Mouse (Mus musculus) midbrain, embryonic 13.5 days (tissue): ENCODE measurements around the gene Asic2. TPM values are rescaled to one million over a fixed set of nuclear protein-coding genes. Genes with fewer than 3 reads are reported as not detected.

Source experiments
- ATAC-seq: fragments of 200-750 bp; cut with Nextera tagmentation; 2 replicates; pipeline ENCODE4 v1.8.0; 2017; ENCODE audit warnings: mild to moderate bottlenecking, moderate TSS enrichment, moderate library complexity
- H3K27ac ChIP-seq: fragments of 300-500 bp; sonication (generic); 2 replicates; pipeline ENCODE4 v1.5.1; 2015; ENCODE audit warnings: inconsistent platforms, mild to moderate bottlenecking, moderate library complexity
- H3K27me3 ChIP-seq: fragments of 300-500 bp; sonication (generic); 2 replicates; pipeline ENCODE4 v1.6.1; 2015; ENCODE audit warnings: mild to moderate bottlenecking, inconsistent platforms
- H3K36me3 ChIP-seq: fragments of 300-500 bp; sonication (generic); 2 replicates; pipeline ENCODE4 v1.6.1; 2015; ENCODE audit warnings: mild to moderate bottlenecking, inconsistent platforms
- H3K4me1 ChIP-seq: fragments of 300-500 bp; sonication (generic); replicated peaks from 2 replicates; pipeline ENCODE4 v1.6.1; 2015; ENCODE audit warnings: inconsistent platforms
- H3K4me2 ChIP-seq: fragments of 300-500 bp; sonication (generic); replicated peaks from 2 replicates; pipeline ENCODE4 v1.6.1; 2015; ENCODE audit warnings: moderate library complexity, mild to moderate bottlenecking, inconsistent platforms
- H3K4me3 ChIP-seq: fragments of 300-500 bp; sonication (generic); replicated peaks from 2 replicates; pipeline ENCODE4 v1.5.1; 2015; ENCODE audit warnings: mild to moderate bottlenecking, inconsistent platforms
- H3K9ac ChIP-seq: fragments of 300-500 bp; sonication (generic); replicated peaks from 2 replicates; pipeline ENCODE4 v1.6.1; 2015; ENCODE audit warnings: mild to moderate bottlenecking, inconsistent platforms
- H3K9me3 ChIP-seq: fragments of 300-500 bp; sonication (generic); 2 replicates; pipeline ENCODE4 v1.6.1; 2016; ENCODE audit warnings: mild to moderate bottlenecking, inconsistent platforms
- WGBS: fragments of 180-500 bp; shearing (Covaris S2); methylation state at CpG from one replicate; pipeline ENCODE4 v1.1.7; 2015; 5-methylcytosine and 5-hydroxymethylcytosine counted together
- polyA plus RNA-seq: library from polyadenylated mRNA; unstranded; fragments of >200 nt; fragmentation: Nextera tagmentation; extraction: Ambion mirVana; gene quantifications from 2 replicates; pipeline ENCODE4 v1.2.1, GENCODE M21; 2015

Gene Asic2
- polyA plus RNA-seq, 1 experiment from 2014 or later = 5.0 TPM

DNA sequence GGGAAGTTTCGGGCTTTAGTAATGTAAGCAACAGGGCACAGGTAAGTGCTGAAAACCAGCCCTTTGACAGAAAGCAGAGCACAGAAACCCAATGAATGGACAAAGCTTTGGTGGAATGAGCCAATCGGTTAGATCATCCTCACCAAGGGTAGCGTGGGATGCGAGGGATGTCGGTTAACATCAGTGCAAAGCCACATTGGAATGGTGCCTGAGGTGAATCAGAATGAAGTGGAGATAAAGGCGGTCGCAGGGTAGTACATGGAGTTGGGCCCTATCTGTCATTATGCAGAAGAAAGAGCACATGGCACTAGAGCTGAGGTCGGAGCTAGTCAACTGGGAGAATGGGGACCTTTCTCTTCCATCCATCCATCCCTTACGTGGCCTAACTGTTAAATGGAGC lies 383.8 kb downstream of the Asic2 start:
- Histone ChIP-seq H3K27ac (no peak overlapping the region), H3K4me2 (no peak overlapping the region), H3K4me3 (no peak overlapping the region), H3K36me3 (no peaks in the 10 kb centered on the region), H3K27me3 (no peaks in the 10 kb centered on the region), H3K4me1 (peaks cover 34% of the 10 kb centered on the region), H3K9me3 (no peaks in the 10 kb centered on the region), H3K9ac (no peak overlapping the region)
- 92% methylated on average over 9 of the region's 9 CpGs for WGBS
- ATAC-seq = no peak

DNA sequence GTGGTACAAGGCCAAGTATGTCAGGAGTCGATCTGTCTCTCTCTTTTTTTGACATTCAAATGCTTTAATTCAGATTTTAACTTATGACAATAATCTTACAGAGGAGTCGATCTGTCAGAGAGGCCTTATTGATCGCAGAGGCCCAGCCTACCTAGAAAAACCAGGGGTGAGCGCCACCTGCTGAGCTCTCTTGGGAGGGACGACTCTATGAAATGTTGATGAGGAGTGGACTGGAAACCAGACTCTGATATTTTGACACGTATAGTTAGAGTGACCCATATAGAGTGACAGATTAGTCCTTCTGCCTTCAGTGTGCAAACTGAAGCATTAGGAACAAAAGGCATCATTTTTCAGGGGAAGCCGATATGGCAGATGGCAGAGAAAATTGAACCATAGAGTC lies 385.1 kb downstream of the Asic2 start:
- no peak overlapping the region for H3K27ac ChIP-seq
- H3K4me1 ChIP-seq = peaks cover 26% of the 10 kb centered on the region
- no peaks in the 10 kb centered on the region for H3K27me3 ChIP-seq
- H3K4me2 ChIP-seq = no peak overlapping the region
- H3K4me3 ChIP-seq = no peak overlapping the region
- ATAC-seq = no peak
- H3K36me3 ChIP-seq = no peaks in the 10 kb centered on the region
- H3K9ac ChIP-seq = no peak overlapping the region
- H3K9me3 ChIP-seq = no peaks in the 10 kb centered on the region
- 55% methylated on average over 7 of the region's 7 CpGs for WGBS

DNA sequence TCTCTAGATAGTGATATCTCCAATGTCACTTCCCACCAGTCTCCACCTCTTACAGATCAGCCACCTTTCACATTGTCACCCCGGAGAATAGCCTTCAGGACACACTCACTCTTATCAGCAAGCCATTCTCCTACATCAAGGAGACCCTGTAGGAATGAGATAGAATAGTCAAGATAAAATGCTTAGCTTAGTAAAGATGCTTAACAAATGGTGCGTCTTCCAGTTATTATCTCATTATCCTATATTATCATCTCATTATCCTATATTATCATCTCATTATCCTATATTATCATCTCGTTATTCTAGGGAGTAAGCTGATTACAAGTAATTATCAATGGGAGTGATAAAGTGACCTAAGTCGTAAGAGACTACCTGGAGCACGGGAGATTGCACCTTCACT lies 386.1 kb downstream of the Asic2 start:
- H3K27ac ChIP-seq = no peak overlapping the region
- WGBS = 39% methylated on average over 5 of the region's 5 CpGs
- no peaks in the 10 kb centered on the region for H3K36me3 ChIP-seq
- peaks cover 20% of the 10 kb centered on the region for H3K4me1 ChIP-seq
- H3K27me3 ChIP-seq = no peaks in the 10 kb centered on the region
- no peak overlapping the region for H3K4me3 ChIP-seq
- no peak overlapping the region for H3K9ac ChIP-seq
- no peak for ATAC-seq
- no peak overlapping the region for H3K4me2 ChIP-seq
- no peaks in the 10 kb centered on the region for H3K9me3 ChIP-seq

DNA sequence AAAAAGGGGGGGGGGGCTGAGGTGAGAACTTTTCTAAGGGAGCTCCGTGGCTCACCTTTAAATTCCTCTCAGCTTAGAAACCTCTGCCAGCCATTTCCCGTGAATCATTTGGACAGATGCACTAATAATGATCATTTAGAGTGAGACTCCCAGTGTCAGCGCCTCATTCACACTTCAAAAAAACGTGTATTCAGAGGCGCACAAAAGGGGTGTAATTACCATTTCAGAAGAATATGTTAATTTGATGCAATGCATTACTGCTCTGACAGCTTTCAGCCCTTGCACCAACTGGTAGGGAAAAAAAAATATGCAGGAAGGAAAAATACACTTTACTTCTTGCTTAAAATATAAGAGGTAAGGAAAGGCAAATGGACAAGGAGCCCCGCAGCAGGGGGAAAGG lies 388.5 kb downstream of the Asic2 start:
- H3K9me3 ChIP-seq = no peaks in the 10 kb centered on the region
- no peak overlapping the region for H3K4me2 ChIP-seq
- H3K4me3 ChIP-seq = no peak overlapping the region
- no peak overlapping the region for H3K9ac ChIP-seq
- H3K27me3 ChIP-seq = no peaks in the 10 kb centered on the region
- peaks cover 20% of the 10 kb centered on the region for H3K4me1 ChIP-seq
- WGBS = 21% methylated on average over 6 of the region's 6 CpGs
- no peak for ATAC-seq
- peak overlapping the region; percentile 71 for H3K27ac ChIP-seq
- H3K36me3 ChIP-seq = no peaks in the 10 kb centered on the region

DNA sequence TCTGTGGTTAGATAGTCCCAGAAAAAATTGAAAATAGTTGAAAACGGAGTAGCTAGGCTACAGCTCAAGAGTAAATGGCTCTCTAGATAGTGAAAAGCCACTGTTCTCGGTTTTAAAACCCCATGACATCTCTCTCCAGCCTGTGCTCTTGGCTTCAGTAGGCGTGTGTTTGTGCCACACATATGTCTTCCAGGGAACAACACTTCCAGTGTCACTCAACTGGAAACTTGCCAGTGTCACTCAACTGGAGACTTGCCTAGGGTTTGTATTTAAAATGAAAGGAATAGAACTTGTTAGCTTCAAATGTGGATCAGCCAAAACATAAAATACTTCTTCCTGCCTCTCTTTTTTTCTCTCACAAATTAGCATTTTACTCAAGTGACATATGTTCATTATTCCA lies 397.9 kb downstream of the Asic2 start:
- ATAC-seq = no peak
- 66% methylated on average over 3 of the region's 3 CpGs for WGBS
- no peak overlapping the region for H3K4me2 ChIP-seq
- no peak overlapping the region for H3K27ac ChIP-seq
- no peak overlapping the region for H3K4me3 ChIP-seq
- no peaks in the 10 kb centered on the region for H3K36me3 ChIP-seq
- no peaks in the 10 kb centered on the region for H3K27me3 ChIP-seq
- no peaks in the 10 kb centered on the region for H3K4me1 ChIP-seq
- no peaks in the 10 kb centered on the region for H3K9me3 ChIP-seq
- H3K9ac ChIP-seq = no peak overlapping the region

DNA sequence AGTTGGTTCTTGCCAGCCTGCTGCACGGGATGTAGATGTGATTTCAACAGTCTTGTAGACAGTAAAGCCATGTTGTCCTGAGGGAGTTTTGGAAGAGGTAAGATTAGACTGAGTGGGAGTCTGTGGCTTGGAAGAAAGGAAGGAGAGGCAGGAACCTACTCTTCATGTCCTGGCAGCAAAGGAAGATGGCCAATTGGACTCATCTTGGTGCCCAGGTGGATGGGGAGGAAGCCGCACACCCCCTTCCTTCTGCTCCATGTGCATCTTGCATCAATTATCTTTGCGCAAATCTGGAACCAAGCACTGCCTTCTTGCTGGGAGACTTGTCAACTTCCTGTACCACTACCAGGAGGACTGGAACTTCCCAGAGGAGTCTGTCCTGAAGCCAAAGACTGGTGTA lies 403.4 kb downstream of the Asic2 start:
- Histone ChIP-seq H3K27me3 (no peaks in the 10 kb centered on the region), H3K9ac (no peak overlapping the region), H3K27ac (no peak overlapping the region), H3K36me3 (no peaks in the 10 kb centered on the region), H3K4me2 (no peak overlapping the region), H3K4me1 (no peaks in the 10 kb centered on the region), H3K9me3 (no peaks in the 10 kb centered on the region), H3K4me3 (no peak overlapping the region)
- WGBS = 94% methylated on average over 3 of the region's 3 CpGs
- no peak for ATAC-seq

DNA sequence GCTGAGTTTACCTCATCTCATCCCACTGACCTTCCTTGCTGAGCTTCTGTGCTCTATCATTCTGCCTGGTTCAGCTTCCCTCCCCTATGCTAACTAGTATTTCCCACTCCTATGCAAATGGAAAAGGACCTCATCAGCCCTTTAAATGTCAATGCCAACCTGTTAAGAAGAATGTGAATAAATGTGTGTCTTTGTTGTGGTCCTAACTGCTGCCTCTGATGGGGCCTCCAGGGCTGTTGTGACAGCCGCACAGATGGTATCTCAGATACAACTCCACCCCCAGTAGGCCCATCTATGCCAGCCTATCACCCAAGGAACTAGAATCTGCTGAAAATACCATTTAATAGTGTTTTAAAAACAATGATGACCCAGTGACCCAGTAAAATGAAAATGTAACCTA lies 407.9 kb downstream of the Asic2 start:
- no peaks in the 10 kb centered on the region for H3K9me3 ChIP-seq
- no peak overlapping the region for H3K4me3 ChIP-seq
- H3K9ac ChIP-seq = no peak overlapping the region
- WGBS = 95% methylated on average over 1 of the region's 1 CpGs
- H3K36me3 ChIP-seq = no peaks in the 10 kb centered on the region
- no peaks in the 10 kb centered on the region for H3K4me1 ChIP-seq
- H3K27ac ChIP-seq = no peak overlapping the region
- no peak for ATAC-seq
- H3K27me3 ChIP-seq = no peaks in the 10 kb centered on the region
- H3K4me2 ChIP-seq = no peak overlapping the region

DNA sequence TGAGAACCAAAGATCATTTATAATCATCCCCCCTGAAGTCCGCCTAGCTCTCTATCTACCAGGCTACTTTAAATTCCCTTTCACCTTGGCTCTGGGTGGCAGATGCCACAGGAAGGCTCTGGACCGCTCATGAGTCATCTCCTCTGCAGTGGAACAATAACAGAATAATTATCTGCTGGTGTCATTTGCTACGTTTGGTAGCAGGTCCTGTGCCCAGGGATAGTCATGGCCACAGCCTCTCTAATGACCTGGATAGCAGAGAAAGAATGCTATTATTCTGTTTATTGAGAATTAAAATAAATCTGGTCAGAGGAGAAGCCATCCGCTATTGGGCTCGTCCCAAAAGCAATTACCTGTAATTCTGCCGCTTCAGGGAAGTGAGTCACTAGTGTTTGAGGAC lies 425.1 kb downstream of the Asic2 start:
- H3K36me3 ChIP-seq = no peaks in the 10 kb centered on the region
- H3K9ac ChIP-seq = no peak overlapping the region
- H3K4me3 ChIP-seq = no peak overlapping the region
- no peaks in the 10 kb centered on the region for H3K4me1 ChIP-seq
- H3K27ac ChIP-seq = no peak overlapping the region
- H3K9me3 ChIP-seq = 0 out of 2 replicates have a peak, but pooled peaks cover 3% of the 10 kb centered on the region
- no peak for ATAC-seq
- H3K27me3 ChIP-seq = no peaks in the 10 kb centered on the region
- WGBS = 88% methylated on average over 6 of the region's 6 CpGs
- H3K4me2 ChIP-seq = no peak overlapping the region

DNA sequence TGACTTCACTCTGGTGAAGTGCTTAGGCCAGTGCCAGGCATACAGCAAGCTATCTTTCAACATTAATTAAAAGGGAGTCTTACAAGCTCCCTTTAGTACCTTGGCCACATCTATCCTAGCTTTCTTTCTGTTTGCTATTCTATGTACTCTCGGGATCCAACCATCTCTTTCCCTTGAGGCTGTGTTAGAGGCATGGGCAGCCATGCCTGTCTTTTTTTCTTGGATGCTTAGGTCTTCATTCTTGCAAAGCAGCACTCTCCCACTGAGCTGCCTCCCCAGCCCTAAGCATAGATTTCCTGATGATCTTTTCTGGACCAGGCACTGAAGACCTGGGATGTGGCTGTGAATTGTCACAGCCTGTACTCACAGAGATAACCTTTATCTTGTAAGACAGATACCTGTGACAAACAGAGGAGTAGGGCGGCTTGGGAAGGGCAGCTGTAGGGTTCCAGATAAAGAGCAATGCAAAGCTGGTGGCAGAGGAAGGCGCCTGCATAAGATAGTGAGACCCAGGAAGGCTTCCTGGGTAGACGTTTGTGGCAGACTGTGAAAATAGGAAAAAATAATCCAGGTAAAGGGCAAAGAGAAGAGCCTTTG lies 433.0 kb downstream of the Asic2 start:
- 69% methylated on average over 4 of the region's 4 CpGs for WGBS
- no peak overlapping the region for H3K27ac ChIP-seq
- H3K9me3 ChIP-seq = no peaks in the 10 kb centered on the region
- no peak overlapping the region for H3K4me2 ChIP-seq
- no peak overlapping the region for H3K9ac ChIP-seq
- H3K4me1 ChIP-seq = peaks cover 10% of the 10 kb centered on the region
- no peak for ATAC-seq
- no peak overlapping the region for H3K4me3 ChIP-seq
- H3K36me3 ChIP-seq = no peaks in the 10 kb centered on the region
- peaks cover 11% of the 10 kb centered on the region; the same call in 1 of the 2 replicates for H3K27me3 ChIP-seq

DNA sequence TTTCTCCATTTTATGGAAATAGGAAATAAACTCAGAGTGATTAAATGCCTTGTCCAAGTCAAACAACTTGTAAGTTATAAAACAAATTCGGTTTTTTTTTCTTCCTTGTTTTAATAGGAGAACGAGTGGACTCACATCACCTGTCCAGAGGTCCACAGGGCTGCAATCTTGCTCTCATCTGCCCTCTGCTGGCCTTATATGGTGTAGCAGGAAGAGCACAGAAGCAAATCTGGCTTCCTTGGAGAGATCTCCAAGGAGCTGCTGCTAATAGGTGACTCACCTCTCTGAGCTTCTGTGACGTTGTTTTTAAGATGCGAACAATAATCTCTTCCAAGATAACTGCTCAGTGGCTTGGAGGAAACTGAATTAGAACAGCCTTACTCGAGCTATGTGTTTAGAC lies 433.6 kb downstream of the Asic2 start:
- ATAC-seq = no peak

DNA sequence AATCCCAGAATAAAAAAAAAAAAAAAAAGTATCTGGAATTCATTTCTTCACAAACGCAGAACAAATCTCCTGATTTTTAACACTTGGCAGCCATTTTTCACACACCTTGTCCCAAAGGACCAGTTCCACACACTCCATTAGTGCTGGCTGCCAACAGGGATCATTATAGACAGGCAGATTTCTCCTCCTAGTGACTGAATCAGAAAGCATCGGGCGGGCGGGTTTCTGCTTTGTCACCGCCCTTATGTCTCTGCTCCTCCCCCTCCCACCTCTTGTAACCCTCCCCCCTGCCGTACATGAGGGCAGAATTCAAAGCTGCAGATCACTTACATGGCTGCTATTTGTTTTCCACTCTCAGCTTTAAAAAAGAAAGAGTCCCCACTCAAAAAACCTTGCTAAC lies 436.4 kb downstream of the Asic2 start:
- no peak overlapping the region for H3K9ac ChIP-seq
- no peak overlapping the region for H3K27ac ChIP-seq
- H3K4me1 ChIP-seq = peaks cover 10% of the 10 kb centered on the region
- peak; percentile 60; the same call in 1 of the 2 replicates for ATAC-seq
- H3K4me3 ChIP-seq = no peak overlapping the region
- H3K36me3 ChIP-seq = no peaks in the 10 kb centered on the region
- H3K27me3 ChIP-seq = peaks cover 11% of the 10 kb centered on the region; the same call in 1 of the 2 replicates
- H3K4me2 ChIP-seq = no peak overlapping the region; the same call in 1 of the 2 replicates
- H3K9me3 ChIP-seq = no peaks in the 10 kb centered on the region
- WGBS = 5% methylated on average over 6 of the region's 6 CpGs

More for the DNA sequence above, 433.6 kb downstream of the Asic2 start:
- Histone ChIP-seq H3K9ac (no peak overlapping the region), H3K36me3 (no peaks in the 10 kb centered on the region), H3K4me1 (peaks cover 10% of the 10 kb centered on the region), H3K4me2 (no peak overlapping the region), H3K9me3 (no peaks in the 10 kb centered on the region), H3K4me3 (no peak overlapping the region), H3K27me3 (peaks cover 11% of the 10 kb centered on the region; the same call in 1 of the 2 replicates), H3K27ac (no peak overlapping the region)
- 23% methylated on average over 5 of the region's 5 CpGs for WGBS

DNA sequence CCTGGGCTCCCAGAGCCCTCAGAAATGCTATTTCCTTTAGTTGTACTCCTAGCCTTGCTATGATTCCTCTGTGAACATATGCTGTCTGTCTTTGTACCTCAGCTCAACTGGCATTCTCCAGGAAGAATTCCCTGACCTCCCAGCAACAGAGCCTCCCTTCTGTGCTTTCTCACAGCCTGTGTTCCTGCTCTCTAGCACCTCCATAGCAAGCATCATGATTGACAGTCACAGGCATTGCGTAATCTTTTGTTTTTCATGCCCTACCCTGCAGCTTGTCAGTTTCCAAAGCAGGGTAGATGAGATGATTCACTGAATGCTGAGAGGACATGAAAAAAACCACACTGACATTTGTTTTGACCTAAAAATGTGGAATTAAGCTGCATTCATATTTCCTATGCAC lies 445.3 kb downstream of the Asic2 start:
- Histone ChIP-seq H3K4me3 (no peak overlapping the region), H3K4me2 (no peak overlapping the region), H3K9ac (no peak overlapping the region), H3K9me3 (no peaks in the 10 kb centered on the region), H3K27me3 (peaks cover 4% of the 10 kb centered on the region; the same call in 1 of the 2 replicates), H3K4me1 (peaks cover 27% of the 10 kb centered on the region), H3K27ac (no peak overlapping the region), H3K36me3 (no peaks in the 10 kb centered on the region)
- ATAC-seq = no peak
- 62% methylated on average over 1 of the region's 1 CpGs for WGBS

DNA sequence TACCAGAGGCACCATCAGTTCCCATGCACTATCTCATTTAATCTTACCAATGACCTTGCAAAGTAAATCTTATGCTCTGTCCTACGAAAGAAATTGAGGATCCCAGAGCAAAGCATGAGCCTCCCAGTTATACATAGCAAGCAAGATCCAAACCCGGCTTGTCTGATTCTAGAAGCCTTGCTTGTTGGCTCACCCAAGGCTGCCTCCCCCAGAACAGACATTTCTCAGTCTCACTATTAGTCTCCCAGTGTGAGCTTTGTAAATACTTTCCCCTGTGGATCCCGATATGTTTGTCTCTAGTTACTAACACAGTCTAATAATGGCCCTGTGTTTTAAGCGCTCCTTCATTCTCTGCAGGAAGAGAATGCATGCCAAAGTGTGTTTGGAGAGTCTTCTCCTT lies 446.4 kb downstream of the Asic2 start:
- H3K9ac ChIP-seq = no peak overlapping the region
- no peaks in the 10 kb centered on the region for H3K36me3 ChIP-seq
- no peak overlapping the region for H3K27ac ChIP-seq
- no peaks in the 10 kb centered on the region for H3K9me3 ChIP-seq
- H3K4me1 ChIP-seq = peaks cover 30% of the 10 kb centered on the region
- no peak overlapping the region for H3K4me2 ChIP-seq
- H3K4me3 ChIP-seq = no peak overlapping the region
- peaks cover 4% of the 10 kb centered on the region; the same call in 1 of the 2 replicates for H3K27me3 ChIP-seq
- WGBS = 82% methylated on average over 4 of the region's 4 CpGs
- ATAC-seq = no peak
